Mouse (Mus musculus) splenic B cell, adult 2 months (primary cell): Measurements from ENCODE around the gene Fam173b.

Experiments
- DNase-seq: peaks from one replicate; pipeline ENCODE4 v3.0.0-alpha.2; 2011; ENCODE audit warnings: low read depth, low spot score
- H3K27me3 ChIP-seq: 2 replicates; pipeline ENCODE4 v1.6.1; 2012; ENCODE audit warnings: mild to moderate bottlenecking, low read length, moderate library complexity, mixed read lengths; ENCODE audit not compliant: control insufficient read depth, poor library complexity, insufficient read depth, severe bottlenecking
- H3K36me3 ChIP-seq: 2 replicates; pipeline ENCODE4 v1.6.1; 2012; ENCODE audit warnings: mild to moderate bottlenecking, low read length, moderate library complexity, mixed read lengths; ENCODE audit not compliant: control insufficient read depth, poor library complexity, insufficient read depth, severe bottlenecking

Gene Fam173b

DNA sequence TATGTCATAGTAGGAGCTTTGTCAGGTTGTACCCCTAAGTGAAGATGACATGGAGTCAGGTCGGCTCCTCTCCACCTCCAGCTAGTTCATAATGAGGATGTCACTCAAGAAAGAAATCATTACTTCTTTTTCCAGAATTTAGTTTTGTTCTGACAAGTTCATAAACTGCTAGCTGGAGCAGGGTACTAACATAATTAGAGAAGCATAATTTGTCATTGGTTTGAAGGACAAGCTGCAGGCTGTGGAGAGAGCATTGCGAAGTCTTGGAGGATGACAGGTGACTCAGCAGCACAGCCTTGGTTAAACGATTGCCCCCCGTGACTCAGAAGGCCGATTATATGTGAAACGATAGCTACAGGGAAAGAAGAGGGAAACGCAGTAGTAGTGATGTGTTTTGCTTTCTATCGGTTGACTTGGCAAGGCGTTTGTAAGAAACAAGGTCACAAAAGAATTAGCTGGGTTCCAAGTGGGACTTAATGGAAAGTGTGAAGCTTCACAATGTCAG lies 34.5 kb downstream of the Fam173b start:
- Histone ChIP-seq H3K36me3 (no peaks in the 10 kb centered on the region), H3K27me3 (no peaks in the 10 kb centered on the region)
- DNase-seq, result no peak

DNA sequence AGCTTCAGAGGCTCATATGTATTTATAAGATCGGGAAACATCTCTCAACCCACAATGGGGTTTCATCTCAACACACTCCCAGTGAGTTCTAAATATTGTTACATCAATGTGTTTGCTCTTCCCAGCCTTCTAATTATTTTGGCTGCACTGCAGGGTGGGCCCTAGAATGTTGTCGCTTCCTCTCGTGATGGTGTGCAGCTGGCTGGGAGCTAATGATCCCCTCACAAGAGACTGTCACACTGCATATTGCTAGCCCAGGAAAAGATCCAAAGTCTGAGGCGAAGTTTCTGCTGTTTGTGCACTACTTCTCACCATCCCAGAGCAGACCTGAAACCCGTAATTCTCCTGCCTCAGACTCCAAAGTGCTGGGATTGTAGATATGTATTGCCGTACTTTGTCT lies 45.6 kb downstream of the Fam173b start:
- Histone ChIP-seq H3K27me3 (no peaks in the 10 kb centered on the region), H3K36me3 (no peaks in the 10 kb centered on the region)
- DNase-seq, result no peak

DNA sequence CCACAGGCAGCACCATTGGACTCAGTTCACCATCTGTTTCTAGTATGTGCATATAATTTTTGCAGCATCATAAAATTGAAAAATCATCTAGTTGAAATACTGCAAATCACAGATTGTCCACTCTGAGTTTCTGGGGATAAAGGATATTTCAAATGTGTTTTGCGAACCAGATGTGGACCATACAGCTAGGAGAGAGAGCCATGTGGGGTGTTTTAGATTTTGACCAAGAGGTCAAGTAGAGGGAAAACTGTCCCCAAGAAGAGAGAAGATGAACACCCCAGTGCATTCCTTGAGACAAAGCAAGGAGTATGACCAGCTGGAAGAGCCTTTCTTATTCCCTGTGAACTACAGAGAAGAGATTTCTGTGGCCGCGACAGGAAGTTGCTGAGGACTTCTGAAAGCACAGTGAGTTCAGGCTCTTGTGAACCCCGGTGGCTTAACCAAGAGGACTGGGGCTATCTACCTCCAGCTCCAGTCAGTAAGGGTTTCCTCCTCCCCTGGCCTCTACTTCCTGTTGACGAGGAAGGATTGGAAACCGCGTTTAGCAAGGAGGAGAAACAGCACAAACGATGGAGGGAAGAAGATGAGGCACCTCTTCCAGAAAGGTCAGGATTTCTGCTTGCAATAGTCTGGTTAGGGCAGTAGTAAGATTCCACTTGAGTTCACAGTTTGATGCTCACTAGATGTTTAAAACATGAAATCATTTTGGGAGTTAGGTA lies 46.4 kb downstream of the Fam173b start:
- DNase-seq, result no peak
- no peaks in the 10 kb centered on the region for H3K36me3 ChIP-seq

DNA sequence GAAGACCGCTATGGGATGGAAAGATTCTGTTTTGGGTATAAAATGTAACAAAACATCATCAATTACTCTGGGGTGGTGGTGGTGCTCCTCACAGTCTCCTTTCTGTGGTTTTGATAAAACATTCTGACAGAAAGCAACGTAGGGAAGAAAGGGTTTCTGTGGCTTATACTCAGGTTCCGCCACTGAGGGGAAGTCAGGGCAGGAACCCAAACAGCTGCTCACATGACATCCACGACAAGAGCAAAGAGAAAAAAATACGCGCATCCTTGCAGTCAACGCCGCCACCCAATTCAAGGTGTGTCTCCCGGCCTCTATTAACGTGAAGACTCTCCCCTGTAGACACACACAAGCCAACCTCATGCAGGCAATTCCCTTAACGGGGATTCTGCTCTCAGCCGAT lies 48.0 kb downstream of the Fam173b start:
- DNase-seq, result peak; percentile 24
- H3K36me3 ChIP-seq, result no peaks in the 10 kb centered on the region
- no peaks in the 10 kb centered on the region for H3K27me3 ChIP-seq

More for the DNA sequence above, 46.4 kb downstream of the Fam173b start:
- no peaks in the 10 kb centered on the region for H3K27me3 ChIP-seq

DNA sequence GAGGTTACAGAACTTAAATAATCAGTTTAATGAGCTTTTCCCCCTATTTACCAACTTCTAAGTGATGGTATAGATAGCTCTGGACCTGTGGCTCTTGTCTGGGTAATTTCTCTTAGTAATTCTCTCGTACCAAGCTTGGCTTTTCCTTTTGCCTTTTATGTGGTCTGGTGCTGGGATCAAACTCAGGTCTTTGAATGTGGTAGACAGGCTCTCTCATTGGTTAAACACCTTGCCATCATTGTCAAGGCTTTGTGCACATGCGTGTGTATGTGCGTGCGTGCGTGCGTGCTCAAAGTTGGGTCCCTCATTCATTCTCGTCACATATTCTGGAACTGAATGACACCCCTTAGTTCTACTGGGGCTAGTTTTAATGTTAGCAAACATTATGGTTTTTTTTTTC lies 49.2 kb downstream of the Fam173b start:
- Histone ChIP-seq H3K36me3 (no peaks in the 10 kb centered on the region), H3K27me3 (no peaks in the 10 kb centered on the region)
- DNase-seq, result no peak

DNA sequence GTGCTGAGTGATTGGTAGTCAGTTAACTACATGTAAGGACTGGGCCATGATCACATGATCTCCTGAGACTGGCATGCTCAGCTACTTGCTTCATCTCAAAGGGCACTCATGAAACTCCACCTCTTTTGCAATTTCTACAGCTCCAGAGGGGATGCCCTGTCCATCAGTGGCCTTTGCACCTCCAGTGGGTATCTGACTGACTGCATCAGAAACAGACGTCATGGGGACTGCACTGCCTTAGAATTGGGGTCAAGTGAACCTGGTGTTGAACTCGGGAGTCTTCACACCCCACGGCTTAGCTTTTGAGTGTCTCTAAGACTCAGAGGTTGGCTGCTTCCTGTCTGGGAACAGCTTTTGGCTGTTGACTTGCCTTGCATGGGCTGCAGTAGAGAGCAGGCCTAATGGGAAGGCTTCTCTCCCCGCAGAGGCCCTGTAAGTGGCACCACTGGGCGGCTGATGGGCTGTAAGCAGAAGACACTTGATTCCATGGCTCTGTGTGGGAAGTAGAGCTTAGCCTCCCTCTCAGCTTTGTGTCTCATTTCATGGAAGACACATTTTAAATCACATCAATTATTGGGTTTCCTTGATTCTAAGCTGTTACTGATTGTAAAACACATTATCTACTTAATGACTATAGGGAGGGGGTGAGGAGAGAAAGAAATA lies 58.6 kb downstream of the Fam173b start:
- no peak for DNase-seq

DNA sequence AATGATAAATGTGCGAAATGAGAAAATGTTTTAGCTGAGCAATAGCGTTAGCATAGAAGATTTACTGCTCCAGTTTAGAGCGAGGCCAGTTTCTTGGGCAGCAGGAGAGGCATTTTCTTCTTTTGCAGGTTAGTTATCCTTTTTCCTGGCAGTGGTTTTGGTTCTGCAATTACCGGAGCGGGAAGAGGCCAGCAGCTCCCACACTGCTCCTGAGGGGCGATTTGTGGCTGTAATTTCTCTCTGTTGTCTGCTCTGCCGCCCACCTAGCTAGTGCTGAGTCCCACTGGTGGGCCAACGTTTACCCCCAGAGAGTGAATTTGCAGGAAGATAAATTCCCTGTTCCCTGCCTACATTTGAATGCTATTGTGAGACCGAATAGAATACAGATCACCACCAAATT lies 59.2 kb downstream of the Fam173b start:
- DNase-seq, result no peak
- Histone ChIP-seq H3K27me3 (no peaks in the 10 kb centered on the region), H3K36me3 (no peaks in the 10 kb centered on the region)

More for the DNA sequence above, 58.6 kb downstream of the Fam173b start:
- H3K36me3 ChIP-seq, result no peaks in the 10 kb centered on the region
- no peaks in the 10 kb centered on the region for H3K27me3 ChIP-seq

DNA sequence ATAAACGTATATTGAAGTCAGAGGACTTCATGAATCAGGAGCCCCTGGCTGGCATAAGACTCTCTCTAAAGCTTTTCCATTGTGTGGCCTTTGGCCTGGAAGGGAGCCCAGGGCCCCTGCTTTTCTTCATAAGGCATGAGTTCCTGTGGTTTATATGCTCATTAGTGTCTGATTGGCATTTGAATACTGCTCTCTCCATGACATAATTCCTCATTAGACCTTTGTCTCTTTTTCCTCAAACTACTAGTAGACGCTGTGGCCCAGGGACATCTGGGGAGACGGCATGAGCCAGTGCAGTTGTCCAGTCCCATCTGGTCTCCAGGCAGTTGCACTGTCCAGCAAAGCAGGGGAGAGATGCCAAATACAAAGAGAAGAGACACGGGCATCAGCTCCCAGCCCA lies 60.1 kb downstream of the Fam173b start:
- DNase-seq, result no peak
- Histone ChIP-seq H3K36me3 (no peaks in the 10 kb centered on the region), H3K27me3 (no peaks in the 10 kb centered on the region)

DNA sequence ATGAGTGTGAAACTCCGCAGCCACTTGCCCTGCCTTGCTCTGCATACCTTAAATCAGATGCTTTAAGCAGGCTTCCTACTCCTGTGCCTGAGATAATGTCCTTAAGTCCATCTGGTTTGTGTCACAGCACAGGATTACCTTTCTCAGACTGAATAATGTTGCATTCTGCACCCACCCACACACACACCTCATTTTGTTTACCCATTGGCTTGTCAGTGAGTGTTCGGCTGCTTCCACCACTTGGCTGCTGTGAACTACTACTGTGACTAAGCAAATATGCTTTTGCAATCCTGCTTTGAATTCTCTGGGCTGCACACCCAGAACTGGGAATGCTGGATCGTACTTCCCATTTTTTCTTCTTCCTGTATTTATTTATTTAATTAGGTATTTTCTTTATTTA lies 61.4 kb downstream of the Fam173b start:
- Histone ChIP-seq H3K36me3 (no peaks in the 10 kb centered on the region), H3K27me3 (no peaks in the 10 kb centered on the region)
- DNase-seq, result no peak
